Mouse (Mus musculus): ENCODE data around the gene Krtap4-2.

DNA sequence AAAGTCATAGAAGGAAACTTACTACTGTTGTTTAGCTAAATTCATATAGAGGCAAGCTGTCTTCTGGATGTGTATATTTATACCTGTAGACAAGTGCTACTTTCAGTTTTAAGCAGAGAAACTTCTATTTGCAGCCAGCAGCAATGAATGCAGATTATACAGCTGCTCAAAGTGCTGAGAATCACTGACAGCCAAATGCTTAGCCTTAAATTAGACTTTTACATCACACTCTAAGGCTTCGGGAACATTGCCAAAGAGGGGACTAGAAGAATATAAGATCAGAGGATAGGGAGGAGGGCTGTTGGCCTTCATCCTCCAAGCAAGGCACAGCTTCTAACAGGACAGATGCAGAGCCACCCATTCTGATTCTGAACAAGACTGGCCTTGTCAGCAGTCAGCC, 2.2 kb upstream of the Krtap4-2 start:
- TF ChIP-seq CTCF (IDR thresholded peaks at IDR 0.05; ENCODE audit: control insufficient read depth, insufficient read depth, insufficient replicate concordance, low read depth, low read length) (no peak), POLR2A (IDR thresholded peaks at IDR 0.05; ENCODE audit: control insufficient read depth, low read depth, low read length) (no peak)

All from testis, adult 2 months (tissue).